Mouse (Mus musculus): ENCODE results near the gene Gcg.

Gcg gene

GRCm38 (mm10) chr2:62483550-62483949, at the start of gene Gcg:
Gene Gcg, minus strand, starts transcription at chr2:62483650.
- no peak for DNase-seq

- DNase-seq = no peak
Measured at GRCm38 (mm10) chr2:62531065-62531464, 47.6 kb upstream of the Gcg start.

- no peak for DNase-seq
Measured at GRCm38 (mm10) chr2:62526399-62526798, 42.9 kb upstream of the Gcg start.

- no peak for DNase-seq
Measured at GRCm38 (mm10) chr2:62517790-62518189, 34.3 kb upstream of the Gcg start.

- DNase-seq = peak in 1 of 2 experiments; percentile 8
Measured at GRCm38 (mm10) chr2:62514477-62514876, 31.0 kb upstream of the Gcg start.

GRCm38 (mm10) chr2:62513477-62513876, 30.0 kb upstream of the Gcg start:
- DNase-seq = peak; percentile 90 to 92

- no peak for DNase-seq
Measured at GRCm38 (mm10) chr2:62507130-62507529, 23.7 kb upstream of the Gcg start.

GRCm38 (mm10) chr2:62506441-62506840, 23.0 kb upstream of the Gcg start:
- no peak for DNase-seq

GRCm38 (mm10) chr2:62504269-62504796, 20.9 kb upstream of the Gcg start:
- no peak for DNase-seq

- no peak for DNase-seq
Measured at GRCm38 (mm10) chr2:62503326-62503725, 19.9 kb upstream of the Gcg start.

GRCm38 (mm10) chr2:62502516-62502915, 19.1 kb upstream of the Gcg start:
- no peak for DNase-seq

- DNase-seq = peak in 1 of 2 experiments; percentile 11
Measured at GRCm38 (mm10) chr2:62498821-62499220, 15.4 kb upstream of the Gcg start.

GRCm38 (mm10) chr2:62498086-62498485, 14.6 kb upstream of the Gcg start:
- no peak for DNase-seq

GRCm38 (mm10) chr2:62497333-62498002, 14.0 kb upstream of the Gcg start:
- DNase-seq = peak; percentile 11 to 26

GRCm38 (mm10) chr2:62495407-62495806, 12.0 kb upstream of the Gcg start:
- DNase-seq = no peak

GRCm38 (mm10) chr2:62489832-62490231, 6.4 kb upstream of the Gcg start:
- no peak for DNase-seq

GRCm38 (mm10) chr2:62484906-62485305, 1.5 kb upstream of the Gcg start:
- peak; percentile 13 to 46 for DNase-seq

- no peak for DNase-seq
Measured at GRCm38 (mm10) chr2:62480285-62481198, 2.9 kb downstream of the Gcg start.

GRCm38 (mm10) chr2:62469551-62469950, 13.9 kb downstream of the Gcg start:
- DNase-seq = peak in 1 of 2 experiments; percentile 12

- DNase-seq = no peak
Measured at GRCm38 (mm10) chr2:62463287-62463686, 20.2 kb downstream of the Gcg start.

GRCm38 (mm10) chr2:62462174-62462573, 21.3 kb downstream of the Gcg start:
- DNase-seq = no peak

- no peak for DNase-seq
Measured at GRCm38 (mm10) chr2:62460815-62461450, 22.5 kb downstream of the Gcg start.

- peak; percentile 26 to 42 for DNase-seq
Measured at GRCm38 (mm10) chr2:62460231-62460710, 23.2 kb downstream of the Gcg start.

Data from cerebellum, postnatal 10 days (tissue).